Comparison of ENCODE assay signal across 19 mouse cellular contexts in the genomic region with DNA sequence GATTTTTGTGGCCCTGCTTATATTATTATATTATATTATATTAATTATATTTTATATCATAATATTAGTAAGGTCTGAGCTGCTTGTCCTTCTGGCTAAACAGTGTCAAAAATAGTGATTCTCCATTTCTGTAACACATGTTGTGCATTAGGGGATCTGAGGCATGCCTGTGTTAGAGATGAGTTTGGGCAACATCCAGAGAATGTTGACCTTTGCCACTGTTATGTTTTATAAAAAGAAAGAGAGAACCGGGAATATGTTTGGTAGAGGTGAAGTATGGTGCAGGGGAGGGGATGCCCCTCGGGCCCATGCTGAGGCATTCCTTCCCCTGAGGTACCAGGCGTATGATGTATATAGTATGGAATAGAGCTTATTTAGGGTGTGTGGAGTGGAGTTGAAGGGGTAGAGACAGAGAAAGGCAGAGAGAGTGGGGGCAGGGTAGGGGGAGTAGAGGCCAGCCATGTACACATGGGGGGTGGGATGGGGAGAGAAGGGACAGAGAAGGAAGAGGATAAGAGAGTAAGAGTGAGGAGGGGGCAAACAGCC.
"Had no signal": no experiment of that assay in that cellular context is flagged by ENCODE, and none has a peak within 500 bp of the region (broad histone marks: within the 10 kb centered on the region; RNA-seq: fewer than 3 reads in every experiment).

No protein-coding gene starts in this region.

- ATAC-seq: inflammation-experienced regulatory T-cells, adult 6 months; intestine, embryonic 16.5 days; midbrain, embryonic 13.5 days; midbrain, embryonic 16.5 days had no signal

- H3K9ac ChIP-seq: liver, embryonic 14.5 days; lung, embryonic 15.5 days; midbrain, embryonic 13.5 days; neural tube, embryonic 13.5 days had no signal

- H3K9me3 ChIP-seq: lung, embryonic 15.5 days; megakaryocyte, embryonic 14.5 days; midbrain, embryonic 13.5 days; neural tube, embryonic 13.5 days had no signal

- H3K4me2 ChIP-seq: liver, embryonic 11.5 days; lung, embryonic 15.5 days; midbrain, embryonic 13.5 days; neural tube, embryonic 13.5 days had no signal

- H3K4me3 ChIP-seq: lung, embryonic 15.5 days; megakaryocyte, embryonic 14.5 days; midbrain, embryonic 13.5 days; myocyte; neural tube, embryonic 13.5 days had no signal

- H3K36me3 ChIP-seq: neural tube, embryonic 13.5 days had no signal

- H3K4me1 ChIP-seq: megakaryocyte, embryonic 14.5 days; midbrain, embryonic 13.5 days had no signal

- H3K27me3 ChIP-seq: lung, embryonic 15.5 days; midbrain, embryonic 13.5 days; neural tube, embryonic 13.5 days had no signal

- H3K27ac ChIP-seq: liver, embryonic 14.5 days; lung, embryonic 15.5 days; midbrain, embryonic 13.5 days; neural tube, embryonic 13.5 days had no signal

- DNase-seq: kidney, adult 18-20 months; kidney, adult 9 months; kidney, postnatal 14 days; kidney, postnatal 4 days; lung, adult 18-20 months; lung, postnatal 10 days; lung, postnatal 36 days; retina, postnatal 1 day; thymus, postnatal 25 days had no signal
